Mouse (Mus musculus) layer of hippocampus, postnatal 36 days (tissue): Measurements from ENCODE around the gene Tbc1d30. TPM values are rescaled to one million over a fixed set of nuclear protein-coding genes. Genes with fewer than 3 reads are reported as not detected.

ENCODE experiments used
- DNase-seq, 2 experiments: peaks; one replicate each; pipeline ENCODE4 v3.0.0; 2022
- total RNA-seq, 2 experiments: library from RNA; stranded (reverse); gene quantifications; 2 replicates each; pipeline ENCODE4 v1.2.3; 2021

Gene Tbc1d30
- total RNA-seq, 2 experiments from 2014 or later, result 32.2 to 41.7 TPM

GRCm38 (mm10) chr10:121263520-121264203 lies 87.4 kb downstream of the Tbc1d30 start:
- no peak for DNase-seq

GRCm38 (mm10) chr10:121262206-121262605 lies 88.9 kb downstream of the Tbc1d30 start:
- no peak for DNase-seq

GRCm38 (mm10) chr10:121261036-121261592 lies 90.0 kb downstream of the Tbc1d30 start:
- no peak for DNase-seq

GRCm38 (mm10) chr10:121256115-121256825 lies 94.8 kb downstream of the Tbc1d30 start:
- DNase-seq, result peak; percentile 43 to 61

GRCm38 (mm10) chr10:121255465-121255864 lies 95.6 kb downstream of the Tbc1d30 start:
- no peak for DNase-seq

- DNase-seq, result no peak
Observed at GRCm38 (mm10) chr10:121254343-121254742, 96.7 kb downstream of the Tbc1d30 start.

- DNase-seq, result no peak
Observed at GRCm38 (mm10) chr10:121252781-121253180, 98.3 kb downstream of the Tbc1d30 start.

GRCm38 (mm10) chr10:121251191-121251590 lies 99.9 kb downstream of the Tbc1d30 start:
- DNase-seq, result no peak

GRCm38 (mm10) chr10:121249820-121250219 lies 101.3 kb downstream of the Tbc1d30 start:
- DNase-seq, result no peak

GRCm38 (mm10) chr10:121247545-121247944 lies 103.5 kb downstream of the Tbc1d30 start:
- DNase-seq, result no peak

GRCm38 (mm10) chr10:121246971-121247370 lies 104.1 kb downstream of the Tbc1d30 start:
- no peak for DNase-seq

GRCm38 (mm10) chr10:121243373-121244207 lies 107.5 kb downstream of the Tbc1d30 start:
- DNase-seq, result no peak

GRCm38 (mm10) chr10:121242596-121242995 lies 108.5 kb downstream of the Tbc1d30 start:
- no peak for DNase-seq

GRCm38 (mm10) chr10:121239065-121239464 lies 112.0 kb downstream of the Tbc1d30 start:
- DNase-seq, result no peak

GRCm38 (mm10) chr10:121238551-121238950 lies 112.5 kb downstream of the Tbc1d30 start:
- DNase-seq, result no peak

- DNase-seq, result no peak
Observed at GRCm38 (mm10) chr10:121237377-121237776, 113.7 kb downstream of the Tbc1d30 start.

- no peak for DNase-seq
Observed at GRCm38 (mm10) chr10:121235167-121235824, 115.8 kb downstream of the Tbc1d30 start.

GRCm38 (mm10) chr10:121234476-121234875 lies 116.6 kb downstream of the Tbc1d30 start:
- no peak for DNase-seq

- DNase-seq, result no peak
Observed at GRCm38 (mm10) chr10:121228422-121228953, 122.6 kb downstream of the Tbc1d30 start.

- DNase-seq, result no peak
Observed at GRCm38 (mm10) chr10:121227988-121228409, 123.1 kb downstream of the Tbc1d30 start.

- no peak for DNase-seq
Observed at GRCm38 (mm10) chr10:121227403-121227802, 123.7 kb downstream of the Tbc1d30 start.

GRCm38 (mm10) chr10:121225636-121226035 lies 125.4 kb downstream of the Tbc1d30 start:
- DNase-seq, result no peak
